Comparison of ENCODE assay signal across 23 mouse cellular contexts in genomic region chr1:177693486-177694252, GRCm38 (mm10). TPM values are rescaled to one million over a fixed set of nuclear protein-coding genes. Genes with fewer than 3 reads are reported as not detected.
DNase-seq lines count a peak whose midpoint lies in the region; ATAC-seq lines count a peak whose summit lies in the region.
"Had no signal": no experiment of that assay in that cellular context is flagged by ENCODE, and none has a peak within 500 bp of the region (broad histone marks: within the 10 kb centered on the region; RNA-seq: fewer than 3 reads in every experiment).

No protein-coding gene starts in this region.

- no peaks in the 10 kb centered on the region for H3K27me3 ChIP-seq in heart, embryonic 14.5 days (ENCODE audit: control insufficient read depth, insufficient read depth, low read length)
- H3K27me3 ChIP-seq: embryonic facial prominence, embryonic 12.5 days; limb, embryonic 15.5 days; neural tube, embryonic 13.5 days had no signal

- no peak overlapping the region for H3K27ac ChIP-seq in heart, embryonic 14.5 days (replicated peaks in 1 of 2; ENCODE audit: control insufficient read depth in 1 of 2, insufficient read depth in 1 of 2, low read depth in 2 of 2, low read length in 2 of 2)
- H3K27ac ChIP-seq: embryonic facial prominence, embryonic 12.5 days; limb, embryonic 15.5 days; neural tube, embryonic 13.5 days had no signal

- H3K4me3 ChIP-seq in heart, embryonic 14.5 days (ENCODE audit: control insufficient read depth in 1 of 2, insufficient read depth in 1 of 2, low read depth in 1 of 2, low read length in 2 of 2): no peak overlapping the region
- H3K4me3 ChIP-seq: embryonic facial prominence, embryonic 12.5 days; limb, embryonic 15.5 days; neural tube, embryonic 13.5 days had no signal

- DNase-seq in cerebellum, adult 11-12 months: peak; percentile 43
- no peak for DNase-seq in cerebellum, adult 11 months
- no peak for DNase-seq in heart, postnatal 36 days
- peak; percentile 32 for DNase-seq in urinary bladder, postnatal 14 days (ENCODE audit: low spot score)
- DNase-seq in urinary bladder, postnatal 36 days (ENCODE audit: low spot score in 2 of 2): no peak
- no peak for DNase-seq in thymus, postnatal 4 days
- DNase-seq in layer of hippocampus, postnatal 25 days (ENCODE audit: extremely low spot score in 1 of 2, low spot score in 1 of 2): no peak
- DNase-seq: kidney, adult 11 months; kidney, postnatal 25 days; lung, postnatal 4 days; right cerebral cortex, postnatal 25 days; thymus, adult 18-20 months had no signal

- no peak overlapping the region for H3K9ac ChIP-seq in heart, embryonic 14.5 days (ENCODE audit: low read length)
- H3K9ac ChIP-seq: embryonic facial prominence, embryonic 12.5 days; limb, embryonic 15.5 days; neural tube, embryonic 13.5 days had no signal

- intact Hi-C loops in heart, postnatal 36 days (cut with DNase I): no loop called here

- ATAC-seq in heart, embryonic 14.5 days (ENCODE audit: insufficient number of reproducible peaks, insufficient read depth, low FRiP score, low read depth): 0 out of 2 replicates have a peak, but pooled peaks have one; percentile 47
- ATAC-seq: hindbrain, embryonic 16.5 days had no signal

- H3K4me1 ChIP-seq in heart, embryonic 14.5 days (ENCODE audit: control insufficient read depth in 2 of 2, insufficient read depth in 2 of 2, low read length in 2 of 2): peaks cover 3 to 5% of the 10 kb centered on the region in 2 experiments; a peak in 3 of 4 replicates
- H3K4me1 ChIP-seq: embryonic facial prominence, embryonic 12.5 days; limb, embryonic 15.5 days; neural tube, embryonic 13.5 days had no signal

- WGBS in heart, embryonic 14.5 days: 59% methylated on average over 9 of the region's 9 CpGs

- H3K36me3 ChIP-seq in heart, embryonic 14.5 days (ENCODE audit: control insufficient read depth, insufficient read depth, low read length): no peaks in the 10 kb centered on the region
- H3K36me3 ChIP-seq: embryonic facial prominence, embryonic 12.5 days; limb, embryonic 15.5 days; neural tube, embryonic 13.5 days had no signal

- H3K4me2 ChIP-seq in heart, embryonic 14.5 days (ENCODE audit: low read length): no peak overlapping the region
- H3K4me2 ChIP-seq: embryonic facial prominence, embryonic 12.5 days; limb, embryonic 15.5 days; midbrain, embryonic 11.5 days; neural tube, embryonic 13.5 days had no signal

- no peaks in the 10 kb centered on the region for H3K9me3 ChIP-seq in heart, embryonic 14.5 days (ENCODE audit: control insufficient read depth, low read length)
- H3K9me3 ChIP-seq: embryonic facial prominence, embryonic 12.5 days; limb, embryonic 15.5 days; neural tube, embryonic 13.5 days had no signal

RNA-seq across cellular contexts. Expression of gene 1700016C15Rik, which starts 35.9 kb away (rescaled TPM):
- not detected in 2 replicates for polyA plus RNA-seq in heart, embryonic 14.5 days (2014; fragmentation: Nextera tagmentation; extraction: Ambion mirVana)
- not detected for total RNA-seq in heart, postnatal 36 days (2021)
- not detected for total RNA-seq in layer of hippocampus, postnatal 25 days (2021)
- total RNA-seq: gastrocnemius, adult 8-10 months; heart, postnatal 25 days; left cerebral cortex, postnatal 14 days; MEL had no signal
- polyA plus RNA-seq: embryonic facial prominence, embryonic 12.5 days; hindbrain, embryonic 16.5 days; limb, embryonic 15.5 days; liver, embryonic 16.5 days; midbrain, embryonic 11.5 days; neural tube, embryonic 13.5 days had no signal

Comparison
In these comparisons a context has a peak if more than half of its experiments do, and no peak if none do; other contexts are left out.
1. DNase-seq: peak in cerebellum, adult 11-12 months (single experiment) and urinary bladder, postnatal 14 days (single experiment); none in cerebellum, adult 11 months (single experiment), heart, postnatal 36 days (0 of 2), urinary bladder, postnatal 36 days (0 of 2), thymus, postnatal 4 days (single experiment) and layer of hippocampus, postnatal 25 days (0 of 2).